Mouse (Mus musculus) granulocyte monocyte progenitor cell, adult 5-6 weeks (primary cell): ENCODE measurements at regions not wholly inside any gene's neighbourhood (a gene's known extent, or its start where the extent isn't known, plus 50 kb on each side); places are given as distances from the start of the nearest gene placed in this dataset.
A peak's percentile ranks its signal among the peaks of the same experiment; 100 is the strongest.

Source experiments
- ATAC-seq: replicated peaks from 2 replicates; pipeline ENCODE4 v1.8.0; 2016; ENCODE audit warnings: mild to moderate bottlenecking, moderate TSS enrichment, inconsistent platforms; ENCODE audit not compliant: poor library complexity, severe bottlenecking

DNA sequence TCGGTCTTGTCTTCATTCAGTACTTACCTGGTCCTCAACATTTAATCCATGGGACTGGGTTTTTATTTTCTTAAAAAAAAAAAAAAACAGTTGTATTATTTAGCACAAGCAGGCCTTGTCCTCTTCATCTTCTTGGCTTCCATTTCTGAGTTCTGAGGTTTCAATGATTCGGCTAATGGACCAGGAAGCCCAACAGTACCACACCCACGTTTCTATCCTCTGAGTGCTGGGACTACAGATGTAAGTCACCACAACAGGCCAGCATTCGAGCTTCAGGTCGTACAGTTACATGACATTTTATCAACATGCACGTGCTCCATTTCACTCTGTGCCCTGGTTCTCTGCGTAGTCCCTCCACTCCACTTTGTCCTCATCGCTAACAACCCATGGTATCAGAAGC lies 80.7 kb upstream of the 1700025G04Rik start:
- no peak for ATAC-seq

DNA sequence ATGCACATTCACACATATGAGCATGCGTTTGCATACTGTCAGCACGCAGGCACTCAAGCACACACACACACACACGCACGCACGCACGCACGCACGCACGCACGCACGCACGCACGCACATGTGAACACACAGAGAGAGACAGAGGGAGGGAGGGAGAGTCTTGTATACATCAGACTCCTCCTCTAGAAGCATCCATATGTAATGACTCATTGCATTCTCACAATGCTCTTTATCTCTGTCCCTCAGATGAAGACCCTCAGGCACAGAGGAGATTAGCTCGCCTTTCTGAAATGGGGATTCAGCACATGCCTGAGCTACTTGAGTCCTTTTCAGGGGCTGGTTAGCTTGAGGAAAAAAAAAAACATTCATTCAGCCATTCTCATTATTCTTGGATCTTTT lies 79.6 kb upstream of the 1700025G04Rik start:
- ATAC-seq, result no peak

GRCm38 (mm10) chr1:152168284-152168683 lies 78.4 kb upstream of the 1700025G04Rik start:
- no peak for ATAC-seq

- ATAC-seq, result no peak
Observed at GRCm38 (mm10) chr1:152167716-152168115, 77.8 kb upstream of the 1700025G04Rik start.

- ATAC-seq, result no peak
Observed at GRCm38 (mm10) chr1:152165490-152165905, 75.6 kb upstream of the 1700025G04Rik start.

DNA sequence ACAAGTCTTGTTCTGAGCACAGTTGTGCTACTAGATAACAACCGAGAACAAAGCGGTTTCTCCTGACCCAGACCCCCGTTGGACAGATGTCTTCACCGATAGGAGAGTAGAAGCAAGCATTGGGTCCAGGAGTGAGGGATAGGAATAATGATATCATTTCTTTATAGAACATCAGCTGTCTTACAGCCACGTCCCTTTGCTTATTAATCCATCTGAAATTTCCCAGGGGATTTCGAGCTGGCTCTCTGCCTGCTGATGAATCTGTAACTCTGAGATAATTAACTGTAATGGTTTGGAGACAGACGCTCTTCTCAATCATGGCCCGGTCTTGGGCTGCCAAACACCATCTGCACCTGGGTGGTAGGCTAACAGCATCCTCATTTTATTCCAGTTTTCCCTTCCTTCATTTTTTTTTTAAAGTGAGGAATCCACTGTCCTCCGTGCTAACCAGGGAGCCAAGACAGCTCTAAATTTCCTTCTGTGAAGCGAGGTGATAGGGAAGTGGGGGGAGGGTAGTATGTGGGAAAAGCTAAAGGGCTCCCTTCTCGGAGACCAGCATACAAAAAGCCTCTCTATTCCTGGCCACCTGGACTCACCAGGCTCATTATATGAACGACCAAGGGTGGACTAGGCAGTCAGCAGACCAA lies 75.0 kb upstream of the 1700025G04Rik start:
- no peak for ATAC-seq

- ATAC-seq, result no peak
Observed at GRCm38 (mm10) chr1:152164212-152164611, 74.3 kb upstream of the 1700025G04Rik start.

DNA sequence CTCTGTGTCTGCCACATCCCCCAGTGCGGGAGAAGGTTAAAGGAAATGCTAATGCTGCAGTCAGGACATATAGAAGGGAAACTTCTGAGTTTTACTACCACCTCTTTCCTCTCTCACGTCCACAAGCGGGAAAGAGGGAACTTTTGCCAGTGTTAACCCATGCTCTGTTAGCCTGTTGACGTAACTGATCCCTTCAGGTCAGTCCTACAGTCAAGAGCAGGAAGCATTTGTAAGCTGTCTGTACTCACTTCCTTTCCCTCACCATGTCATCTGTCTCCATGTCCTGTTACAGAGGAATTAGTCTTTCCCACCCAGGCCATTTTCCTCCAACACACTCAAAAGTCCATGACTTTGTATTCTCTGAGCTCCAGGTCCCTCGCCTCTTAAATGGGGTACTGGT lies 62.5 kb upstream of the 1700025G04Rik start:
- ATAC-seq, result peak; percentile 37; the same call in 1 of the 2 replicates

GRCm38 (mm10) chr1:152148731-152149130 lies 58.8 kb upstream of the 1700025G04Rik start:
- ATAC-seq, result no peak

DNA sequence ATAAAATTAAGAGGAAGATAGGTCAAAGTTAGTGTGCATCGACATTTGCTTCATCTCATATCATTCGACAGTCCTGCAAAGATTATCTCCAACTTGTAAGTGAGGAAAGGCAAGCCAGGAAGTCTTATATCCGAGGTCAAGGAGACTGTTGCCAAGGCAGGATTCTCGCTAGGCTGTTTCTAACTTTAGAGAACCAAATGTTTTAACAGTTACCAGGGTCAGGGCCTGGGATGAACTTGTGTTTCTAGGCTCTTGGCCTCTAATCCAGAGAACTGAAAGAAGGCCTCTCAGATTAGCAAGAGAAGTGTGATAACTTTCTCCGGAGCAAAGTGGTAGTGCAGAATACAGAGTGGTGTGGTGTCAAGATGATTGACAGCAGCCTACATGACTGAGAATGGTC lies 50.2 kb upstream of the 1700025G04Rik start:
- no peak for ATAC-seq
